Mouse (Mus musculus) midbrain, embryonic 16.5 days (tissue): Measurements from ENCODE around the gene Il2ra. TPM values are rescaled to one million over a fixed set of nuclear protein-coding genes. Genes with fewer than 3 reads are reported as not detected.

Experiments used
- ATAC-seq: fragments of 200-750 bp; cut with Nextera tagmentation; 2 replicates; pipeline ENCODE4 v1.8.0; 2017; ENCODE audit warnings: moderate TSS enrichment
- H3K27ac ChIP-seq: fragments of 300-500 bp; sonication (generic); 2 replicates; pipeline ENCODE4 v1.5.1; 2014; ENCODE audit warnings: mild to moderate bottlenecking, low read length, mixed read lengths
- H3K27me3 ChIP-seq: fragments of 300-500 bp; sonication (generic); 2 replicates; pipeline ENCODE4 v1.6.1; 2014; ENCODE audit warnings: low read depth, low read length, mixed read lengths; ENCODE audit not compliant: control insufficient read depth, insufficient read depth
- H3K36me3 ChIP-seq: fragments of 300-500 bp; sonication (generic); 2 replicates; pipeline ENCODE4 v1.6.1; 2014; ENCODE audit warnings: mild to moderate bottlenecking, low read length, moderate library complexity, mixed read lengths; ENCODE audit not compliant: control insufficient read depth, insufficient read depth
- H3K4me1 ChIP-seq: fragments of 300-500 bp; sonication (generic); 2 replicates; pipeline ENCODE4 v1.6.1; 2014; ENCODE audit warnings: mild to moderate bottlenecking, low read length, mixed read lengths; ENCODE audit not compliant: control insufficient read depth, insufficient read depth
- H3K4me2 ChIP-seq: fragments of 300-500 bp; sonication (generic); 2 replicates; pipeline ENCODE4 v1.6.1; 2014; ENCODE audit warnings: mild to moderate bottlenecking, low read length, mixed read lengths
- H3K4me3 ChIP-seq: fragments of 300-500 bp; sonication (generic); 2 replicates; pipeline ENCODE4 v1.5.1; 2014; ENCODE audit warnings: low read depth, mild to moderate bottlenecking, low read length, moderate library complexity, mixed read lengths
- H3K9ac ChIP-seq: fragments of 300-500 bp; sonication (generic); 2 replicates; pipeline ENCODE4 v1.6.1; 2014; ENCODE audit warnings: low read depth, low read length, mixed read lengths
- H3K9me3 ChIP-seq: fragments of 300-500 bp; sonication (generic); replicated peaks from 2 replicates; pipeline ENCODE4 v1.6.1; 2014; ENCODE audit warnings: mild to moderate bottlenecking, low read length, mixed read lengths; ENCODE audit not compliant: control insufficient read depth, poor library complexity, severe bottlenecking
- WGBS: fragments of 180-500 bp; shearing (Covaris S2); extraction: QIAGEN DNeasy Blood & Tissue Kit; methylation state at CpG from one replicate; pipeline ENCODE4 v1.1.7; 2014; 5-methylcytosine and 5-hydroxymethylcytosine counted together
- polyA plus RNA-seq: library from polyadenylated mRNA; unstranded; fragments of >200 nt; fragmentation: Nextera tagmentation; extraction: Ambion mirVana; gene quantifications from 2 replicates; pipeline ENCODE4 v1.2.1, GENCODE M21; 2015

The Il2ra gene
- polyA plus RNA-seq, 1 experiment from 2014 or later, result 0.04 TPM

DNA sequence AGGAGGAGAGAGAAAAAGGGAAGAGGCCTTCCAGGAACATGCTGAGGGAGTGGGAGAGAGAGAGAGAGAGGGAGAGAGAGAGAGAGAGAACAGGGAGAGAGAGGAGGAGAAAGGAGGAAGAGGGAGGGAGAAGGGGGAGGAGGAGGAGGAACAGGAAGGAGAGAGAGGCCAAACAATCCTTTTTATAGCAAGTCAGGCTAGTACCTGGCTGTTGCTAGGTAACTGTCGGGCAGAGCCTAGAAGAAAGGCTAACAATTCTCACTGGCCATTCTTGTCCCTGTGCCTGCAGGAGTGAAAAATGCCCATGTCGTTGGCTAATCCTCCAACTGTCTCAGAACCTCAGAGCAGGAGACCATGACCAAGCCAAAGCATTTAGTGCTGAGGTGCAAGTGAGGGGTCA, 16.7 kb downstream of the Il2ra start:
- Histone ChIP-seq H3K4me2 (no peak overlapping the region), H3K4me1 (peaks cover 3% of the 10 kb centered on the region; the same call in 1 of the 2 replicates), H3K9me3 (no peaks in the 10 kb centered on the region), H3K27ac (no peak overlapping the region), H3K36me3 (no peaks in the 10 kb centered on the region), H3K27me3 (no peaks in the 10 kb centered on the region), H3K4me3 (no peak overlapping the region), H3K9ac (no peak overlapping the region)
- 20% methylated on average over 2 of the region's 2 CpGs for WGBS
- peak; percentile 84 for ATAC-seq

DNA sequence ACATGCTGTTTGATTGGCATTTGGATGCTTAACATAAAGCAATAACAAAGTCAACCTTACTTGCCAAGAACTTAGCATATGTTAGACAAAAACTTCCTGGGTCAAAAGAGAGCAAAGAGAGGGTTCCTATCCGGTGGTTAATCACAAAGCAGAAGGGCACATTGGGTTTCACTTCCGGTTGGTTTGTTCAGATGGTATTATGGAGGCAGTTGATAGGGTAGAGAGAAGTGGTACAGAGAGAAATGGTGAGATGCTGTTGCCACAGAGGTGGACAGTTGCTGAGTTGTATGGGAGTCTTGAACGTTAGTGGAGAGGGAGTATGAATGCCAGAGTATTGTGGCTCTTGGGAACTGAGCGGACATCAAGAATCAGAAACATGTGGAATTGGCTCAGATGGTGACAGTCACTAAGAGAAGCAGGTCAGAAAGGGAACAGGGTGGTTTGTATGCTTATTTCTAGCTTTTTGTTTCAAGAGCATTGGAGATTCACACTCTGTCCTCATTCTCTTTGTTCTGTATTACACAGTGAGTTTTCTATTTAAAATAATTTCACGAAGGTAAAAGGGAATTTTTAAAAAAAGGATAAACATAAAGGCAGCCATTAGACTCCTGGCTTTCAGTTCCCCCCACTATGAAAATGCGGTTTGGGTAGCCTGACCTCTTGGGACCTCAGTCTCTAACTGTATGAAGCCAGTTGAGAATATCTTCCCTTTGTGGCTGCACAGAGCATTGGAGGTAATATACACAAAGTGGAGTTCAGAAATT, 19.7 kb downstream of the Il2ra start:
- no peak overlapping the region for H3K4me2 ChIP-seq
- H3K9me3 ChIP-seq, result no peaks in the 10 kb centered on the region
- WGBS, result 89% methylated on average over 6 of the region's 6 CpGs
- H3K27me3 ChIP-seq, result no peaks in the 10 kb centered on the region
- H3K27ac ChIP-seq, result no peak overlapping the region
- H3K9ac ChIP-seq, result no peak overlapping the region
- no peak for ATAC-seq
- no peaks in the 10 kb centered on the region for H3K36me3 ChIP-seq
- H3K4me1 ChIP-seq, result peaks cover 3% of the 10 kb centered on the region; the same call in 1 of the 2 replicates
- H3K4me3 ChIP-seq, result no peak overlapping the region

GRCm38 (mm10) chr2:11662907-11663230, 20.3 kb downstream of the Il2ra start:
- 96% methylated on average over 1 of the region's 1 CpGs for WGBS
- Histone ChIP-seq H3K27ac (no peak overlapping the region), H3K9me3 (no peaks in the 10 kb centered on the region), H3K9ac (no peak overlapping the region), H3K27me3 (no peaks in the 10 kb centered on the region), H3K36me3 (no peaks in the 10 kb centered on the region), H3K4me1 (peaks cover 3% of the 10 kb centered on the region; the same call in 1 of the 2 replicates), H3K4me2 (no peak overlapping the region), H3K4me3 (no peak overlapping the region)
- ATAC-seq, result no peak

DNA sequence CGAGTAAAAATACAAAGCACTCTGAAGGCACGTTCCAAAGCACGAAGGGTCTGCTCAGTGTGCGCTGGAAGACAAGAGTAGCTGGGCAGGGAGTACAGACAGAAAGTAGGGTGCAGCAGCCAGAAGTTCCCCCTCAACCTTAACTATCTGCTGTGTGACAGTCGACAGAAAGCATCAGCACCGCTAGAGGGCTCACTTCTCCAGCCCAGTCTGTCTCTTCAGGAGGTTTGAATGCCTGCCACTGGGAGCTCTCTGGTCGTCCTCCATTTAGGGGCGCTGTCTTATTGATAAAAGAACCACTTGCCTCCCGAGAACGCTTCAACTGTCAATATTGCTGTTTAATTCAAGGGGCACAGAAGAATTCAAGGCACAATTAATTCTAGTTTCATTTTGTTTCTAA, 21.4 kb downstream of the Il2ra start:
- 3% methylated on average over 10 of the region's 10 CpGs for WGBS
- H3K9ac ChIP-seq, result no peak overlapping the region
- peak overlapping the region; percentile 44 for H3K4me2 ChIP-seq
- H3K4me3 ChIP-seq, result peak overlapping the region; percentile 24
- no peaks in the 10 kb centered on the region for H3K9me3 ChIP-seq
- no peaks in the 10 kb centered on the region for H3K36me3 ChIP-seq
- H3K4me1 ChIP-seq, result peaks cover 3% of the 10 kb centered on the region; the same call in 1 of the 2 replicates
- no peaks in the 10 kb centered on the region for H3K27me3 ChIP-seq
- H3K27ac ChIP-seq, result no peak overlapping the region
- peak; percentile 97 for ATAC-seq

DNA sequence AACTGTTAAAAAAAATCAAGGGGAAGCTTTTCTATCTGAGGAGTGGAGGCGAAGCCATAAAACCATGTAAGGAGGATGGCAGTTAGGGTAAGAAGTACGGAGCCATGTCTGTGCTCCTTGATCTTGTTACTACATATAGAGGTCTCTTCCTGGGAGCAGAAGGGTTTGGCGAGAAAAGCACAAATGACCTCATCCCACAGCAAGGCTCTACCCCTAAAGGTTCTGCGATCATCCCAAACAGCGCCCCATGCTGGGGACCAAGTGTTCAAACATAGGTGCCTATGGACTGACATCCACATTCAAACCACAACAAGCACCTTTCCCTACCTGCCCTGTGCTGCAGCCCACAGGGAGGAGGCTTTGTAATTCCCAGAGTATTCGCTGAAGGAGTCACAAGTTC, 21.8 kb downstream of the Il2ra start:
- H3K4me2 ChIP-seq, result peak overlapping the region; percentile 44
- no peaks in the 10 kb centered on the region for H3K27me3 ChIP-seq
- H3K36me3 ChIP-seq, result no peaks in the 10 kb centered on the region
- H3K9me3 ChIP-seq, result no peaks in the 10 kb centered on the region
- peaks cover 3% of the 10 kb centered on the region; the same call in 1 of the 2 replicates for H3K4me1 ChIP-seq
- H3K27ac ChIP-seq, result no peak overlapping the region
- ATAC-seq, result peak; percentile 81
- H3K4me3 ChIP-seq, result peak overlapping the region; percentile 24
- 44% methylated on average over 6 of the region's 6 CpGs for WGBS
- peak overlapping the region; percentile 36; the same call in 1 of the 2 replicates for H3K9ac ChIP-seq

GRCm38 (mm10) chr2:11664806-11665205, 22.2 kb downstream of the Il2ra start:
- no peak for ATAC-seq
- 80% methylated on average over 4 of the region's 4 CpGs for WGBS
- H3K36me3 ChIP-seq, result no peaks in the 10 kb centered on the region
- H3K27ac ChIP-seq, result no peak overlapping the region
- no peak overlapping the region for H3K4me3 ChIP-seq
- no peak overlapping the region; the same call in 1 of the 2 replicates for H3K4me2 ChIP-seq
- no peaks in the 10 kb centered on the region for H3K4me1 ChIP-seq
- no peak overlapping the region for H3K9ac ChIP-seq
- no peaks in the 10 kb centered on the region for H3K27me3 ChIP-seq
- H3K9me3 ChIP-seq, result no peaks in the 10 kb centered on the region

DNA sequence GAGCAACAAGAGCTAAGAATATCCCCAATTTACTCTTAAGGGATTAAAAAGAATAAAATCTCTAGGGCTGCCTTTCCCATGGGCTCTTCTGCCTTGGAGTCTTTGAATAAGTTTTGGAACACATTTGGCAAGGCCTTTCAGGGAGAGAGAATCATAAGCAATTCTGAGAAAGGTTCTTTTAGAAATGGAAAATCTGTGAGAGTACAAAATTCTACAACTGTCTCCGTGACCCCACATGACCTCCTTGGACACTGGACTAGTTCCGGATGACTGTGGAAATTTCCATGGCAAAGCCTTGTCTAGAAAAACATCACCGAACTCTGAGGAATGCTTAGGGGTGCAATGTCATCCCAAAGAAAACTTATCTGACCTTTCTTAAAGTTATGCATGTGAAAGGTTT, 22.7 kb downstream of the Il2ra start:
- Histone ChIP-seq H3K4me3 (no peak overlapping the region), H3K4me1 (no peaks in the 10 kb centered on the region), H3K27ac (no peak overlapping the region), H3K36me3 (no peaks in the 10 kb centered on the region), H3K4me2 (no peak overlapping the region), H3K9me3 (no peaks in the 10 kb centered on the region), H3K9ac (no peak overlapping the region), H3K27me3 (no peaks in the 10 kb centered on the region)
- 90% methylated on average over 3 of the region's 3 CpGs for WGBS
- no peak for ATAC-seq

- ATAC-seq, result no peak
- 0 out of 2 replicates have a peak, but pooled peaks cover 2% of the 10 kb centered on the region for H3K9me3 ChIP-seq
- no peaks in the 10 kb centered on the region for H3K36me3 ChIP-seq
- H3K4me1 ChIP-seq, result no peaks in the 10 kb centered on the region
- no peaks in the 10 kb centered on the region for H3K27me3 ChIP-seq
- no peak overlapping the region for H3K4me2 ChIP-seq
- H3K4me3 ChIP-seq, result no peak overlapping the region
- H3K27ac ChIP-seq, result no peak overlapping the region
- WGBS, result 23% methylated on average over 3 of the region's 3 CpGs
- no peak overlapping the region for H3K9ac ChIP-seq
Observed at GRCm38 (mm10) chr2:11672144-11672543, 29.5 kb downstream of the Il2ra start.

DNA sequence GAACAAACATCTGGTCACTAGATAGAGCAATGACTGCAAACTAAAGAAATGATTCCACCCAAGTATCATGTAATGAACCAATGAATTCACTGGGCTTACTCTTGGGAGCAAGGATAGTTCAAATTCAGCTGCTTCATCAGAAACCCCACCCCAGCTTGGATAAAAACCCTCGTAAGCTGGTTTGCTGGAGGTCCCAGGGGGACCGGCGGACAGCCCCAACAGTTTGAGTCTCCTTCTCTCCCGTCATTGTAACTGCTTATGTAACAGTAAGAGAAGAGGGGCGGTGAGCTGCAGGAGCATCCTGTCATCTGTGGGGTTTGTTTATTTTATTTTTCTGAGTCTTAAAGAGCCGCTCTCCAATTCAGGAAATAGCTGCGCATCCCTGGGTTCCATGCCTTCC, 37.0 kb downstream of the Il2ra start:
- ATAC-seq, result no peak
- H3K9ac ChIP-seq, result no peak overlapping the region
- H3K4me3 ChIP-seq, result no peak overlapping the region
- H3K9me3 ChIP-seq, result no peaks in the 10 kb centered on the region
- H3K4me2 ChIP-seq, result no peak overlapping the region
- no peaks in the 10 kb centered on the region for H3K27me3 ChIP-seq
- H3K27ac ChIP-seq, result no peak overlapping the region
- H3K4me1 ChIP-seq, result no peaks in the 10 kb centered on the region
- 81% methylated on average over 7 of the region's 7 CpGs for WGBS
- no peaks in the 10 kb centered on the region for H3K36me3 ChIP-seq
